Mouse (Mus musculus) testis, postnatal 14 days (tissue): ENCODE data around the gene Cox7a2.

ENCODE experiments used
- DNase-seq: peaks from one replicate; pipeline ENCODE4 v3.0.0; 2021; ENCODE audit warnings: low spot score

The Cox7a2 gene

DNA sequence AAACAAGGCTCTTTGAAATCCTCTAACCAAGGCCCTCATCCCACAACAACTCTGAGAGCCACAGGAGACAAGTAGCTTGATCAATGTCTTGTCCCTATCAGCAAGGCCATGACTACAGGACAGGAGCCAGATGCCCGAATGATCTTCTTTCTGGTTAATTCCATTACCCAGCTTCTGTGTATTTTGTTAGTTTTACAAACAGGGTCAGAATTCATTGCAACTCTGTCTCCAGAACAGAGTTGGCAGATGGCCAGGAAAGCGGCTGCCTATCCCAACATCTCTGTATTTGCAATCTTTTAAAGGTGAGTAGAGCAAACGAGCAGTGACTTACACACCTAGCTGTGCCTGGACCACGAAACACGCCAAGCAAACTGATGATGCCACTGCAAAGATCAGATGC is 29.4 kb downstream of the Cox7a2 start:
- no peak for DNase-seq

DNA sequence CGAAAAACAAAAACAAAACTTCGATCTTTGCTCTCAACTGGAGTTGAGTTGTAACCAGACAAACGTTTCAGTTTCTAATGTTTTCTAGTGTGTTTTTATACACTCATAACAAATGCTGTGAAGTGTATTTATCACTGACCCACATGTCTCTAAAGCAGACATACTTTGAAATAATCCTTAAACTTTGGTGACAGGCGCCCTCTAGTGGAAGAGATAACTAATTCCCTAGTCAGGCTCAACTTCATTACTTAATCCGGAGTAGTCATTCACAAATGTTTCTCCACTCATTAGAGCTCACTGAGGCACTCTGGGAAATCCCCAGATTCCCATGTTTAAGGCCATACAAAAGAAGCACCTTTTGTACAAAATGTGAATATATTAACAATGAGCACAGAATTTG is 36.6 kb downstream of the Cox7a2 start:
- no peak for DNase-seq

DNA sequence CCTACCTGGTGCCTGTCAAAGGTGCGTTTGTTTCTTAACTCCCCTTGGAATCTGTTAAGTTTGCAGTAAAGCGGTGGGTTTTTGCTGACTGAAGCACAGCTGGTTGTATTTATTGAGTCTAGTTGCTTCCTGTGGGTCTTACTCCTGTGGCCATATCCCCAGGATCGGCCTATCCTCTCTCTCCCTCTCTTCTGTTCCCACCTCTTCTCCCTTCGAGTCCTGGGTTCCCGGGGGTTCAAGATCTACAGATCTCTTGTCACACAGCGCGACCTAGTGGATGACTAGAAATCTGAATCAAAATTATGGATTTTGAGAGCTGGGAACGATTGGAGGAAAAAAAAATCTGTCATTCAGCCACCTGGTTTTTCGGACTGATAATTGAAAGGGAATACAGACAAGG is 38.6 kb downstream of the Cox7a2 start:
- no peak for DNase-seq

DNA sequence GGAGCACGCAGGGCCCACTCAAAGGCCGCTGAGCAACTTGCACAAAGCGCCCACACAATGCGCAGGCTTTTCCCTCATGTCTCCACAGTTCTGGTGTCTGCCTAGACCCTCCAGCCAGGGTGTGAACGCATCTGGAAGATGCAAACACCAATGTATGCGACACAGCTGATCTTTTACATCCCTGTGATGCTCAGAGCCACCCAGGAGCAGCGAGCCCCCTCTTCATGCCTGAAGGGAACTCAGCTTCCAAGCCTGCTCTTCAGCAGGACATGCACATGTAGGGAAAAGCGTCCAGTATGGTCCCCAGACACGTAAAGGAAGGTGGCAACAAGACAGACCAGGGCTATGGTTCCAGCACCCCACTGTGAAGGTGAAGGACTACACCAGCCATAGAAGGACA is 39.5 kb downstream of the Cox7a2 start:
- DNase-seq: no peak

DNA sequence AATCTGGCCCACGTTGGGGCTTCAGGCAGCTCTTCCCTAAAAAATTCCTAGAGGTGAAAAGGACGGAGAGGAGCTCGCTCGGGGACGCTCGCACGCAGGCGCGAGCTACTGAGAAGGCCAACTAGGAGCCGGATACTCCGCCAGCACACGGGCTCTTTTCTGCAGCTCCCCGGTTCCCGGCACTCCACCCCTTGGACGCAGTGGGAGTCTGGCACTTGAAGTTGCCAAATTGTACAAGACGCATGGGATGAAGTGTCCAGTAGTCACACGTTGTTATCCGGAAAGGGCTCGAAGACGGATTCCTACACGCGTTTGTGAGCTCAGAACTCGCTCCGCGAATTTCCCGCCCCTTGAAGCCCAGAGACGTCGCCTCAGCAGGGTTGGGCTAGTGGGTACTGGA is 40.2 kb downstream of the Cox7a2 start:
- DNase-seq: peak; percentile 25

DNA sequence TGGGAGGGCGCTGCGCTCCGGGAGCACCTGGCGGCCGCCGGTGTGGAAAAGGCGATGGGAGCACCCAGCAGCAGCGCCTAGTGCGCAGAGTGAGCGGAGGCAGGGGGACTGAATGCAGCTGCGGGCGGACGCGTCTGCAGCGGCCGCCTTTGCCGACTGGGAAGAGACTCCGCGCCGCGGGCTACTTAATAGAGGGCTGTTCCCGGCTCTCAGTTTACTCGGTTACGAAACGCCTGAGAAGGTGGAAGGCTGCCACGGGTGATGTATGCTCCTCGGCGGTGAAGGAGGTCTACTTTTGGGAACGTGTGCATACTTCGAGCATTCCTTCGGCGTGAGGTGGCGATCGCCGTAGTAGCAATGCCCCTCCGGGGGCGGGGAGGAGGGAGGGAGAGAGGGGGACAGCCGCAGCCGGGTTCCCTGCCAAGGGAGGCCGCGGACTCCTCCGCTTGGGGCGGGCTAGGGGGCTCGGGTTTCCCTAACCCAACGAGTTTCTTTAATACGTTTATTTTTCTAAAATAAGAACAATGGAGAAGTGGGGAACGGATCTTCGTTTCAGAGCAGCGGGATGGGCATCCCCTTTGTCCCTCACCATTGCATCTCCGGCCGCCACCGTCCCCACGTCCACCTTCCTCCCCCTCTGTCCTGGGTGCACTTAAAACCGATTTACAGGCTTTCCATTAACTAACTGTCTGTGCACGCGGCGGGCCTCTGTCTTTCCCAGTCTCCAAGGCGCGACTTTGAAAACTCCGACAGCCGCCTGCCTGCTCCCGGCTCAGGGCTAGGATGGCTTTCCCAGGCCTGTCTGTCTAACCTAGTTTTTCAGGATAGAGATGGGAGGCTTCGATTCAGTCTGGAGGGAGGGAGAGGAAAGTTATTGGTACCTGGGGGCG is 41.0 kb downstream of the Cox7a2 start, which contains the start of gene Col12a1:
Gene Col12a1, minus strand, starts transcription at position 351 of the 890 bp plus-strand sequence.
- DNase-seq: peak; percentile 28

DNA sequence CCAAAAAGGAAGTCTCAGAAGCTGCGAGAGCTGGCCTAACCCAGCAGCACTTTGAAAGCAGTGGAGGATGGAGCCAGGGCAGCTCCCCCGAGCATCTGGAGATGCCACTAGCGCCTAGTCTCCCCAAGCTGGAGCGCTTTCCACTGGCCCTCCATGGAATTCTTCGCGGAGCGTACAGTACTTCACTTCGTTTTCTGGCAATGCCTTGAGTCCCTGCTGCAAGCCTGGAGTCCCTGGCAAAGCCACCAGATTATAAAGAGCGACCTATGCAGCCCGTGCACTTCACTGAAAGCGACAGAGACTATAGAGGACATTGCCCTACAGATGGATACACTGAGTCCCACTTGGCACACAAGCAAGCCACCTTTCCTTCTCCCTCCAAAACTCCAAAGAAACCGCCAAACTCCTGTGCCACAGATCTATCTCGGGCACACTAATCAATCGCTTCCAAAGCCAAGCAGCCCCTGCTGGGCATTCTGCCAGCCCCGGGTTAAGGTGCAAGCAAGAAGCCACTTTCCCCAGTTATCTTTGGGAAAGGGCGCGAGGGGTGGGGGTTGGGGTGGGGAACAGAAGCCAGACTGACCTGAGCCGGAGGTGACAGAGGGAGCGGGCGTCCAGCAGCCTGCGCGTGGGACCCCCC is 41.7 kb downstream of the Cox7a2 start:
- no peak for DNase-seq

DNA sequence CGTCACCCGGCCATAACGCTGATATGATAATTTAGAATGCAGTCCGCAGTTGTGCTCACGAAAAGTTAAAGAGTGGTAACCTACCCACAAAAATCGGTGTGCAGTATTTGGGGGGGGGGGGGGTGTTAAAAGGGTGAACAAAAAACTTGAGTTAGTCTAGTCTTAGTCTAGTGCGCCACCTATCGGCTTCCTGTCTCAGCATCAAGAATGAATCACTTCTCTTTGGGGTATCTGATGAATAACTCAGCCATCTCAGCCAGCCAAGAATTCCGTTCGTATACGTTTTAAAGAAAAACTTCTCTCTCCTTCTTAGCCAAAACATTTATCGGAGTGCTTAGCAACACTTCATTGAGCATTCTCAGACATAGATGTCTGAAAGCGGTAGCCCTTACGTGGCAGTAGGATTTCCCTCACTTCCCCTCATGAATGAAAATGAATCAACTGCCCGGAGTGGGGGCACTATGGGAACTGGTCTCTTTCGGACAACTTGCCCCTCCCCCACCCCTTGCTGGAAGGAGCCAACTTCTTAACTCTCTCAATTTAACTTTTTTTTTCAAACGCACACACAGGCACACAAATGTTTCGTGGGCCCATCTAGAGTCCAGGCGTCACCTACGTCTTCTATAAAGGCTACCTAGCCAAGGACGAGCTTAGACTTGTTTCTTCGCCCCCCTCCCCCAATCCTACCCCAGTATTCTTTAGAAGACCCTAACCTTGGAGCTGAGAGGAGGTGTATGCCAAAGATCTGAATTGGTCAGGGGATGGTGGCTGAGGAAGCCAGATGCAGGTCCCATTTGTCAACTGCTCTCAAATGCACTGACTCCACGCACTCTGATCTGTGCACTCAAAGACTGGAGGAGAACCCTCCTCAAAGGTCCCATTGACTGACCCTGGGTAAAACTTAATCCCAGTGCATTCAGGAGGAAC is 42.5 kb downstream of the Cox7a2 start:
- DNase-seq: peak; percentile 28

DNA sequence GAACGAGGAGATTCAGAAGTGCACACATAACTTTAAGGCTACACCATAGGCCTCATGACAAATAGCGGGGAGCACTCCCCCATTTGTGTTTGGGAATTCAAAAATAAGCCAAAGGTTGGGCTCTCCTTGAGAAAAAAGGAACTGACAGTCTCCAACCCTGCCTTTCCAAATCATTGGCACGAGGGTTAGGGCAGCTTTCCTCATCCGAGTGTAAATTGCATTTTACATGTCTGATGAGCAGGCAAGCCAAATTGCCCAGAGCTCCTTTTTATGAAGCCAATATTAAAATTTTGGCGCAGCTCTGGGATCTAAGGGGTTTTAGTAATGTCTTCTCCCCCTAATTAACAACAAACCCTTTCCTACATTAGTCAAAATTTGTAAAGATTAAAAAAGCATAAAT is 43.2 kb downstream of the Cox7a2 start:
- DNase-seq: no peak

DNA sequence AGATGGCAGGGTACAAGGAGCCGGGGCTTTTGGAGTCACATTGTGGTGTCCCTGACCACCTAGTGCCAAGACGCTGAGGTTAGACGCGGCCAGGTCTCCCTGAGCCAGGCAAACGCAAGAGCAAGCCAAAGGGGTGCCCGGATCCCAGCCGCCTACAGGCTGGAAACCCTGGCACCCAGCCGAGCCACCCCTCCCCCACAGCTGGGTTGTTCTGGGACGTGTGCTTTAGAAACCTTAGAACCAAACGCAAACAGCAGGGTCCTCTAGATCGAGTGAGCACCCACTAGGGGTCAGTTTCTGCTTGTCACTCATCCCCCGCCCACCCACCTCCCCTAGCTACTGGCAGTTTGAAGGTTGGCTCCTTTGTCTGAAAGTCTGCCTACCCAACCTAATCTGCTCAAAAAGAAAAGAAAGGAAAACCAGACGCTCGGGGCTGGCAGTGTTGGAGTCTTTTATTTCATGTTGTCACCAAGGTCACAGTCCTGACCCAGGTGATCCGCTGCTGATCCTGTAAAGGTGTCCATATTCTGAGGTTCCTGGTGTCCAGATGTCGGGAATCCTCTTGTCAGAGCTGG is 45.1 kb downstream of the Cox7a2 start:
- peak; percentile 50 for DNase-seq
